25 mouse cellular contexts compared by ENCODE assay signal in genomic region chr7:45027761-45028160, GRCm38 (mm10).
"Had no signal": no experiment of that assay in that cellular context is flagged by ENCODE, and none has a peak within 500 bp of the region (broad histone marks: within the 10 kb centered on the region; RNA-seq: fewer than 3 reads in every experiment).

No protein-coding gene starts in this region.

- ATAC-seq: forebrain, embryonic 13.5 days; forebrain, embryonic 14.5 days; forebrain, embryonic 15.5 days; forebrain, embryonic 16.5 days; forebrain, postnatal 0 days had no signal

- H3K4me2 ChIP-seq: embryonic facial prominence, embryonic 12.5 days; embryonic facial prominence, embryonic 13.5 days; embryonic facial prominence, embryonic 15.5 days; forebrain, embryonic 13.5 days; forebrain, embryonic 15.5 days; heart, embryonic 11.5 days had no signal

- H3K27me3 ChIP-seq: embryonic facial prominence, embryonic 12.5 days; embryonic facial prominence, embryonic 13.5 days; embryonic facial prominence, embryonic 15.5 days; forebrain, embryonic 13.5 days; forebrain, embryonic 15.5 days had no signal

- H3K4me3 ChIP-seq: embryonic facial prominence, embryonic 10.5 days; embryonic facial prominence, embryonic 12.5 days; embryonic facial prominence, embryonic 15.5 days; forebrain, embryonic 13.5 days; forebrain, embryonic 15.5 days; gastrocnemius, adult 2 months; heart, adult 2 months; heart, embryonic 10.5 days had no signal

- H3K9me3 ChIP-seq: embryonic facial prominence, embryonic 10.5 days; embryonic facial prominence, embryonic 12.5 days; embryonic facial prominence, embryonic 13.5 days; embryonic facial prominence, embryonic 15.5 days; forebrain, embryonic 13.5 days; forebrain, embryonic 15.5 days; heart, embryonic 10.5 days had no signal

- DNase-seq: cerebellum, adult 8-10 months; cerebellum, adult 9-10 months; cerebellum, adult 9-11 months; cerebellum, postnatal 10 days; cerebellum, postnatal 14 days; cerebellum, postnatal 25 days; cerebellum, postnatal 36 days; embryo, embryonic 11 days; forebrain, postnatal 0 days; gastrocnemius, adult 2 months; gastrocnemius, postnatal 10 days; gastrocnemius, postnatal 14 days; gastrocnemius, postnatal 36 days; heart, adult 18-20 months had no signal

- H3K27ac ChIP-seq: embryonic facial prominence, embryonic 10.5 days; embryonic facial prominence, embryonic 13.5 days; embryonic facial prominence, embryonic 15.5 days; forebrain, embryonic 13.5 days; forebrain, embryonic 15.5 days; gastrocnemius, adult 2 months; heart, adult 2 months; heart, embryonic 10.5 days had no signal

- H3K4me1 ChIP-seq: embryonic facial prominence, embryonic 12.5 days; forebrain, embryonic 13.5 days; forebrain, embryonic 15.5 days had no signal

- H3K9ac ChIP-seq: embryonic facial prominence, embryonic 12.5 days; embryonic facial prominence, embryonic 13.5 days; embryonic facial prominence, embryonic 15.5 days; forebrain, embryonic 13.5 days; forebrain, embryonic 15.5 days; forebrain, postnatal 0 days had no signal
